32 mouse cellular contexts compared by ENCODE assay signal in genomic region chr14:41116271-41116670, GRCm38 (mm10). TPM values are rescaled to one million over a fixed set of nuclear protein-coding genes. Genes with fewer than 3 reads are reported as not detected.
DNase-seq lines count a peak whose midpoint lies in the region.
"Had no signal": no experiment of that assay in that cellular context is flagged by ENCODE, and none has a peak within 500 bp of the region (broad histone marks: within the 10 kb centered on the region; RNA-seq: fewer than 3 reads in every experiment).

No protein-coding gene starts in this region.

- intact Hi-C loops in left cerebral cortex, postnatal 4 days (cut with DNase I): no loop called here

- DNase-seq in adrenal gland, adult 2 months: peak; percentile 8
- DNase-seq in adrenal gland, adult (ENCODE audit: inconsistent age in 2 of 2, low spot score in 1 of 2): no peak
- peak; percentile 14 for DNase-seq in cerebellum, adult 9-11 months
- no peak for DNase-seq in cerebellum, adult 11 months
- DNase-seq in left cerebral cortex, postnatal 4 days: peak; percentile 29
- no peak for DNase-seq in left cerebral cortex, adult 9 months (ENCODE audit: low spot score in 2 of 2)
- peak; percentile 28 to 60 for DNase-seq in cerebellum, postnatal 25 days
- no peak for DNase-seq in urinary bladder, adult 2 months (ENCODE audit: low spot score)
- DNase-seq: adrenal gland, postnatal 14 days; forebrain, postnatal 0 days; gastrocnemius, adult 2 months; gastrocnemius, postnatal 14 days had no signal

RNA-seq across cellular contexts. Expression of gene Mat1a, which starts 11.4 kb away (rescaled TPM):
- total RNA-seq in adrenal gland, adult 2 months (2021): 1 to 10 TPM in 1 of 2 experiments, under 1 TPM in 1; 0.41 to 5.4 TPM
- 0.22 TPM in 1 of 2 replicates, not detected in the other for polyA plus RNA-seq in adrenal gland, adult 2 months (2012; rRNA removed)
- not detected for total RNA-seq in left cerebral cortex, postnatal 4 days (2021)
- polyA plus RNA-seq in urinary bladder, adult 2 months (2012; rRNA removed): not detected in 2 replicates
- total RNA-seq: common myeloid progenitor, adult 5-6 weeks; forebrain, postnatal 0 days; gastrocnemius, adult 2 months; gastrocnemius, postnatal 14 days; heart, postnatal 25 days; hematopoietic stem cell, adult 5-6 weeks had no signal
- polyA plus RNA-seq: activated CD4-positive, CD25-positive, alpha-beta regulatory T cell, adult 4 months; embryonic facial prominence, embryonic 12.5 days; embryonic facial prominence, embryonic 15.5 days; forebrain, embryonic 11.5 days; forebrain, embryonic 14.5 days; forebrain, postnatal 0 days; hindbrain, embryonic 12.5 days; hindbrain, embryonic 15.5 days had no signal

RNA-seq across cellular contexts. Expression of gene Sftpa1, which starts 15.3 kb away (rescaled TPM):
- 1 to 10 TPM in 1 of 2 experiments, under 1 TPM in 1; 0.81 to 1.6 TPM for total RNA-seq in adrenal gland, adult 2 months (2021)
- not detected in 2 replicates for polyA plus RNA-seq in adrenal gland, adult 2 months (2012; rRNA removed)
- total RNA-seq in left cerebral cortex, postnatal 4 days (2021): not detected
- not detected in 2 replicates for polyA plus RNA-seq in urinary bladder, adult 2 months (2012; rRNA removed)
- total RNA-seq: common myeloid progenitor, adult 5-6 weeks; ES-E14; forebrain, postnatal 0 days; gastrocnemius, adult 2 months; gastrocnemius, postnatal 14 days; hematopoietic stem cell, adult 5-6 weeks had no signal
- polyA plus RNA-seq: activated CD4-positive, CD25-positive, alpha-beta regulatory T cell, adult 4 months; embryonic facial prominence, embryonic 12.5 days; embryonic facial prominence, embryonic 15.5 days; forebrain, embryonic 11.5 days; forebrain, embryonic 14.5 days; forebrain, postnatal 0 days; frontal cortex, adult 2 months; hindbrain, embryonic 12.5 days; hindbrain, embryonic 15.5 days; intestine, embryonic 14.5 days had no signal

RNA-seq across cellular contexts. Expression of gene Mbl1, which starts 35.0 kb away (rescaled TPM):
- under 1 TPM in 1 of 2 experiments, not detected in 1; 0.49 TPM for total RNA-seq in adrenal gland, adult 2 months (2021)
- polyA plus RNA-seq in adrenal gland, adult 2 months (2012; rRNA removed): not detected in 2 replicates
- not detected for total RNA-seq in left cerebral cortex, postnatal 4 days (2021)
- not detected in 2 replicates for polyA plus RNA-seq in urinary bladder, adult 2 months (2012; rRNA removed)
- total RNA-seq: adrenal gland, adult 18-20 months; common myeloid progenitor, adult 5-6 weeks; ES-E14; forebrain, postnatal 0 days; gastrocnemius, adult 2 months; gastrocnemius, postnatal 14 days; heart, adult 8-10 months; heart, postnatal 25 days; hematopoietic stem cell, adult 5-6 weeks had no signal
- polyA plus RNA-seq: activated CD4-positive, CD25-positive, alpha-beta regulatory T cell, adult 4 months; embryonic facial prominence, embryonic 12.5 days; embryonic facial prominence, embryonic 15.5 days; forebrain, embryonic 11.5 days; forebrain, embryonic 14.5 days; forebrain, postnatal 0 days; frontal cortex, adult 2 months; heart, embryonic 11.5 days; heart, embryonic 14.5 days; heart, postnatal 0 days; hindbrain, embryonic 12.5 days; hindbrain, embryonic 15.5 days; intestine, embryonic 14.5 days; intestine, postnatal 0 days had no signal

RNA-seq across cellular contexts. Expression of gene Dydc1, which starts 43.6 kb away (rescaled TPM):
- total RNA-seq in adrenal gland, adult 2 months (2021): not detected
- polyA plus RNA-seq in adrenal gland, adult 2 months (2012; rRNA removed): not detected in 2 replicates
- not detected for total RNA-seq in left cerebral cortex, postnatal 4 days (2021)
- not detected in 2 replicates for polyA plus RNA-seq in urinary bladder, adult 2 months (2012; rRNA removed)
- total RNA-seq: adrenal gland, adult 18-20 months; adrenal gland, postnatal 14 days; common myeloid progenitor, adult 5-6 weeks; ES-E14; forebrain, postnatal 0 days; gastrocnemius, adult 2 months; gastrocnemius, postnatal 14 days; gastrocnemius, postnatal 4 days; heart, adult 8-10 months; heart, postnatal 25 days; hematopoietic stem cell, adult 5-6 weeks had no signal
- polyA plus RNA-seq: activated CD4-positive, CD25-positive, alpha-beta regulatory T cell, adult 4 months; embryonic facial prominence, embryonic 12.5 days; forebrain, embryonic 11.5 days; frontal cortex, adult 2 months; heart, embryonic 11.5 days; heart, embryonic 14.5 days; heart, postnatal 0 days; hindbrain, embryonic 15.5 days; intestine, embryonic 14.5 days; intestine, postnatal 0 days had no signal

RNA-seq across cellular contexts. Expression of gene Dydc2, which starts 47.3 kb away (rescaled TPM):
- 1 to 10 TPM in 1 of 2 experiments, under 1 TPM in 1; 0.61 to 1.0 TPM for total RNA-seq in adrenal gland, adult 2 months (2021)
- polyA plus RNA-seq in adrenal gland, adult 2 months (2012; rRNA removed): not detected in 2 replicates
- total RNA-seq in left cerebral cortex, postnatal 4 days (2021): 1 to 10 TPM in 1 of 2 experiments, under 1 TPM in 1; 0.60 to 1.1 TPM
- not detected in 2 replicates for polyA plus RNA-seq in urinary bladder, adult 2 months (2012; rRNA removed)
- total RNA-seq: common myeloid progenitor, adult 5-6 weeks; ES-E14; gastrocnemius, adult 2 months; gastrocnemius, postnatal 14 days; gastrocnemius, postnatal 4 days; heart, adult 8-10 months; heart, postnatal 25 days; hematopoietic stem cell, adult 5-6 weeks had no signal
- polyA plus RNA-seq: activated CD4-positive, CD25-positive, alpha-beta regulatory T cell, adult 4 months; heart, postnatal 0 days; intestine, embryonic 14.5 days; intestine, postnatal 0 days had no signal

Comparison
In these comparisons a context has a peak if more than half of its experiments do, and no peak if none do; other contexts are left out.
1. DNase-seq: peak in adrenal gland, adult 2 months (single experiment), cerebellum, adult 9-11 months (single experiment), left cerebral cortex, postnatal 4 days (single experiment) and cerebellum, postnatal 25 days (2 of 2); none in adrenal gland, adult (0 of 2), cerebellum, adult 11 months (single experiment), left cerebral cortex, adult 9 months (0 of 2) and urinary bladder, adult 2 months (single experiment).